Mouse (Mus musculus) kidney, postnatal 25 days (tissue): Measurements from ENCODE around the gene Map4k4.
A peak's percentile ranks its signal among the peaks of the same experiment; 100 is the strongest.

Source experiments
- DNase-seq, 2 experiments: peaks; one replicate each; pipeline ENCODE4 v3.0.0; 2021; ENCODE audit warnings: mixed read lengths in 2 of 2

Map4k4 gene

DNA sequence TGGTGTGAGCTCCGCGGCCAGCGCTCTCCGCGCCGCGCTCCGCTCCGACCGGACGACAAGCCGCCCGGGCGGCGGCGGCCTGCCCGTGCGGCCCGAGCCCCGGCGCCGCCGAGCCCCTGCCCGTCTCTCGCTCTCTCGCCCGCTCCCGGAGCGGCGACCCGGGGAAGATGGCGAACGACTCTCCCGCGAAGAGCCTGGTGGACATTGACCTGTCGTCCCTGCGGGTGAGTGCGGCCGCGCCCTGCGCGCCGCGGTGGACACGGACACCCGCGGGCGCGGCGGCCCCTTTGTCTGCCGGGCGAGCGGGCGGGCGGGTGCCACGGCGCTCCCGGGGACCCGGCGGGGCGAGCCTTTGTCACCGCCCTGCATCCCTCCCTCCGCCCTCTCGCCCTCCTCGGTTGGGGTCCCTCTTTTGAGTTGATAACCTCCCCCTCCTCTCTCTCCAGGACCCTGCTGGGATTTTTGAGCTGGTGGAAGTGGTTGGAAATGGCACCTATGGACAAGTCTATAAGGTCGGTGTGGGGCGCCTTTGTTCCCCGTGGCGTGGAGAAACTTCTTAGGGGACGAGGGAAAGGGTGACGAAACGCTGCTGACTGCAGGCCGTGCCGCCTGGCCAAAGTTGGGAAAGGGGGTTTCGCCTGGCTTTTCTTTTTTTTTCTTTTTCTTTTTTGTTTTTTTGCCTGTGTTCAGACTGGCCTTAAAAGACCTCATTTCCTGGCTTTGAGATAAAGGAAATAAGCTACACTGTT lies 524 bp downstream of the Map4k4 start:
- peak; percentile 32 to 57 for DNase-seq

DNA sequence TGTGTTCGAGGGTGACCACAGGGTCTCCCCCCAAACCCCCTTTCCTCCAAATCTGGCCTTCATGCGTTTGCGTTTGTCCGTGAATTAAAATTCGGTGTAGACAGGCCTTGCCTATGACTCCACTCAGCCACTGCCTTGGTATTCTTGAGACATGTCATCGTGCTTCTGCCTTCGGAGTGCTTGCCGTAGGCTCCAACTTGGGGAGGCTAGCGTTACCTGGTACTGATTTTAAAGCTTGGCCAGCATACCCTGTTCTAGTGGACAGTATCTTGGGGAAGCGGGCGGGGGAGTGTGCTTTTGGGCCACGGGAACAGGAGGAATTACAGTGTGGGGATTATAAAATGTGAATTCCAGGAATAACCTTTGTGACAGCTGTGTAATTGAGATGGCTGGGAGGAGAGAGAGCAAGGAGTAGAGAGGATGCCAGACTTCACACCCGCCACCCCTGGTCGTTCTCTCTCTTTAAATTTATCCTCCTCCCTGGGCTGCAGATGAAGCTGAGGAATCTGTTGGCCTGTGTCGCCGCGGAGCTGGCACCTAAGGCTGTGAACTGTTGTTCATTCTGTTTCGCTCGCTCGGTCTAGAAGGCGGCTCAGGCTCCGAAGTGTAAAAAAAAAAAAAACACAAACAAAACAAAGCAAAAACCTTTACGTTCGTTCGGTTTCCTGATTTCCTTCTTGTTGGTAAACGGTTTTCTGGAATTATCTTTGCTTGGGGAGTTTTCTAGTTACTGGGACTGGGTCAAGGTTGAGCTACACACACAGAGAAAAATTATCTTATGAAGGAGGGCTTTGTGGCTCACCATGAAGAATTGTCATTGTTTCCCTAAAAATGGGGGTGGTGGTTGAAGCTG lies 1.4 kb downstream of the Map4k4 start:
- DNase-seq: peak in 1 of 2 experiments; percentile 22

DNA sequence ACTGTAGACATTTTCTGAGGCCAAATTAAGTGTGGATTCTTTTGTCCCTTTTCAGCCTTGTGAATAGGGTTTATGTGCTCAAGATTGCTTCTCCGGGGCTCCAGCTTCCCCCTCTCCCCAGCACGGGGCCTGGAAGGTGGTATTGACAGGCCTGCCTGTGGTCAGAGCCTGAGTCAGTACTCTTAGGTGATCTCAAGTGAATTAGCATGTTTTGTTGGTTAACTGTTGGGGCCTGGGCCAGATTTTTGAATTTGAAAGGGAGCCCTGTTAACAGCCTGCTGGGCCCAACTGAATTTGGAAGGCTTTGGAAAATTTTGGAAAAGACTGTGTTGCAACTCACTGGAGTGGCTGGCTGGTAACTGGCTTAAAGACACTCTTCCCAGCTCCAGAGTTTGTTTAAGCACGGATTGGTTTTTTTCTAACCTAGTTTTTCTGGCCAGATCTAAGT lies 2.0 kb downstream of the Map4k4 start:
- no peak for DNase-seq

DNA sequence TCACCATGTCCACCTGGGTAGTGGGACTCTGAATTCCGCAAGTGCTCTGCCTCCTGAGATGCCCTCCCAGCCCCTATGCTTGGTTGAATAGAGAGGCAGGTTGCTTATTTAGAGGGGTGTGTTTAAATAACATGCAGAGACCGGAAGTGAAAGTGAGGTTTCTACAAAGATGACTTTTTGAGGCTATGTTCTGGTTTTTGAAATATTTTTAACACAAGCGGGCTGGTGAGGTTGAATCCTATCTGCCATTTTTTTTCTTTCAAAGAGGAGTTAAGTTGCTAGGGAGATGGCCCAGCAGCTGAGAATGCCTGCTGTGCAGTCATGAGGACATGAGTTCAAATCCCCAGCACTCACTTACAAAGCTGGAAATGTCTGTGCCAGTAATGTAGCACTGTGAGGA lies 4.0 kb downstream of the Map4k4 start:
- no peak for DNase-seq

DNA sequence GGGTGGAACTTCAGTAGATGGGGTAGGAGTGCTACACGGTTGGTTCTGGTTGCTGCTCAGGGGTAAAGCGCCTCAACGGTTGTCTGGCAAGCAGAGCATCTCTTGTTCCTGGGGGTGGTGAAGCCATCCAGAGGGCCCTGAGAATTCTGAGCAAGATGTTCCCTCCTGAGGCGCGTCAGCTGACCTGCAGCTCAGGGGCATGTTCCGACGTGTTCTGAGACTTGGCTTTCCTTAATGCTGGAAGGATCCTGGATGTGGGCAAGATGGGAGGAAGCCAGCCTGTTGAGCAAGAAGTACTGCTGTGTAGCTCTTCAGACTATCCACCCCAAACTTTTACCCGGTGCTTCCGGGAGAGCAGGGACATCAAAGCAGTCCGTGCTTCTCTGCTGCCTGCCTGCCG lies 6.2 kb downstream of the Map4k4 start:
- peak in 1 of 2 experiments; percentile 45 for DNase-seq

DNA sequence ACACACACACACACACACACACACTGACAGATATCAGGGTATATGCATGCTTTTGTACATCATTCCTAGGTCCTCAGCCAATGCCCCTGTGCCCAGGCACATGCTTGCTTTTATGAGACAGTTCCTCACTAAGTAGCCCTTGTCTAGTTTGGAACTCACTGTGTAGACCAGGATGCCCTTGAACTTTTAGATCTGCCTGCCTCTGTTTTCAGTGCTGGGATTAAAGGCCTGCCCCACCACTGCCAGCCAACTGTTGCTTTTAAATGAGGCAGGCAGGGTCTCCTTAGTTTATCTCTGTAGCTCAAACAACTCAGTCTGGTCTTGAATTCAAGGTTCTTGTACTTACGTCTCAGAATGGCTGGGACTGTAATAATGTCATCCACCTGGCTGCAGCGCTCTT lies 8.3 kb downstream of the Map4k4 start:
- DNase-seq: no peak

DNA sequence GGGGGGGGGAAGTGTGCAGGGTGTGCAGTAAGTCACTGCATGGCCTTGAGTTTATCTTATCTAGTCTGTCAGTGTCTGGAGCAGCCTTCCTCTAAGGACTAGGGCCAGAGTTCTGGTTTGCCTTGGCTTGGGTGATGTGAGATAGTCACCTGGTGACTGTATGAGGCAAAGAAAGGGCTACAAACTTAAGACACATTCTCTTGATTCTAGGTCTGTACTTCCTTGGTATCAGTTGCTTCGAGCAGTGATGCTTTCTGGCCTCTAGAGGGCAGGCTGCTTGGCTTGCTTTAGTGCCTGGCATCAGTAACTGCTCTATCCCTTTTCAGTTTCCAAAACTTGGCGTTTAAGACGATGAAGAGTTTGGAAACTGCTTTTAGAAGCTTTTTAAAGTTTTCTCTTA lies 10.7 kb downstream of the Map4k4 start:
- DNase-seq: peak; percentile 50 to 57

DNA sequence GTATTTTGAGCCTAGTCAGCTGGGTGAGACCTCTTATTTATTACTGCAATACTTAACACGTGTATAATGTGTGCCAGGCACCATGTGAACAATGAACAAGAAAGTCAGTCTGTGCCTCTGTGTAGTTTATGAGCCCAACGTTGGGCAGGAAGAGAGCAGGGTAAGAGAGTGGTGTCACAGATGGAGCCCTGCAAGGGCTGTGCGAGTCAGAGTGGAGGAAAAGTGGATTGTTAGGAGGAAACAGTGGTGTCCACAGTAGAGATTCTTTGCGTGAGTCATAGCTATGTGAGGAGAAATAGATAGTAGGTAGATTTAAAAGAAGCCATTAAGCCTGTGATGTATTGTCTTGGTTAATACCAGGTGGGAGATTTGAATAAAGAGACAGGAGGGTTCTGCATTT lies 12.5 kb downstream of the Map4k4 start:
- DNase-seq: no peak

DNA sequence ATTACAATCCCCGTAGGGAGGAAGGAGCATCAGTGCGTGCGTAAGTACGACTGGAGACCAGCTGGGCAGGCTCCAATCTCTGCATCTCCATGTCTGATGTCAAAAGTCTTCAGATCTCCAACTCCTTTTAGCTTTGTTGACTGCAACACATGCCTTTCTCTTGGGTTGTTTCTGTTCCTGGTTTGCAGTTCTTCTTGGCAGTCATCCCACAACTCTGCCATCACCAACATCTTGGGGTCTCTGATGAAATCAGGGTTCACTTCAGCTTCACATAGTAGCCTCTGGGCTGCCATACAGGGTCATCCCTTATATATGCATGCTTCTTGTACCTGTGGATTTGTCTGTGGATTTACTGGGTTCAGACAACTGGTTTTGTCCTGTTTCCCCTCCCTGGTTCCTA lies 15.4 kb downstream of the Map4k4 start:
- no peak for DNase-seq

DNA sequence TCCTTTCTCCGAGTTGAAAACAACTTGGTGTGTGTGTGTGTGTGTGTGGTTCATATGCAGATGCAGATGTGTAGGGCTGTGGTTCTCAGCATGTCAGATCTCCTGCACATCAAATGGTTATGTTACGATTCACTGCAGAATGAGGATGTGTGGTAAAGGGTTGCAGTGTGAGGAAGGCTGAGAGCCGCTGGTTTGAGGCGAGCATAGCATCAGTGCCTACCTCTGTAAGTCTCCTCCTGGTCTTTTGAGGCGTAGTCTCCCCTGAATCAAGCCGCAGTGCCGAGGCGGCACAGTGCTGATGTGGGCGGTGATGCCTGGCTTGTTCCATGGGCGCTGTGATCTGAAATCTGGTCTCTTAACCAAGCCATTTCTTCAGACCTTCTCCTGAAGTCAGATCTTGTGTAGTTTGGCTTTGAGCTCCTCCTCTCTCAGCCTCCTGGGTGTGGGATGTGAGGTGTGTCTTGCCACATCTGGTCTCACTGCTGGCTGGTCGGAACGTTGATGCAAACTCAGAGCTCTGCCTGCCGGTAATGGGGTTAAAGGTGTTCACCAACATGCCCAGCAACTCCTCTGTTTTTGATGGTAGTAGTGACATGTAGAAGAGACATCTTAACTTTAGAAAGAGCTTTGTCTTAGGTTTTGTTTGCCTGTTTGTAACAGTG lies 17.3 kb downstream of the Map4k4 start:
- DNase-seq: no peak

DNA sequence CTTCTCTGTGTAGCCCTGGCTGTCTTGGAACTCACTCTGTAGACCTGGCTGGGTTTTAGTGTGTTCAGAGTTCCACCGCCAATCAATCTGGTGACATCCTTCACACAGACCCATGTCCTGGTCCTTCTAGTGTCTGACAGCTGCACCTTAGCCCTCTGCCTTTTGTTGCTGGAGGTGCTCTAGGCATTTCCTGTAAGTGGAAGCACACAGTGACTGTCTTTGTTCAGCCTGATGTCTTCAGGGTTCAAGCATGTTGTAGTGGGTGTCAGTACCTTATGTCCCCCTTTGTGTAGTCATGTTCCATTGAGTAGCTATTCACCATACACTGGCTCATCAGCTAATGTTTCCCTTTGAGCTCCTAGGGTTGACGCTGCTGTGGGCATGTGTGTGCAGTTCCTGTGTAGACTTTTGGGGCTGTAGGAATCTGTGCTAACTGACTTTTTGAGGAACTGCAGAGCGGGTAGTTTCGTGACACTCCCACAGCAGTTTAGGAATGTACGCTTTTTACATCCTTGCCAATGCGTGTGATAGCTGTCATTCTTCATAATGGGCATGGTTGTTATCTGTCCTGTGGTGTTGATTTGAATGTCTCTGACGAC lies 17.9 kb downstream of the Map4k4 start:
- no peak for DNase-seq

DNA sequence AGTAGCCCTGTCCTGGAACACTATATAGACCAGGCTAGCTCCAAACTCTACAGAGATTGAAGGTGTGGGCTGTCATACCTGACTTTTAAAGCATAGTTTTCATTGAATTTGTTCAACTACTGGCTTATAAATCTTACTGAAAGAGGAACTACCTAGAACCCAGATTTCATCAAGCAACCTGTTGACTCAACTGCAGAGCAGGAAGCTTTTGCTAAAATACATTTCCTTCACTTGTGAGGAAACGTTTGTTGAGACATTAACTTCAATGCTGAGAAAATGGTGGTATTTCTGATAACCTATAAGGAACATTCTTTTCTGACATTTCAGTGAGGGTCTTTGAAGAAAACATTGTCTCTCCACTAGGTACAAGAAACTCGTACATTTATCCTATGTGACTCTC lies 19.9 kb downstream of the Map4k4 start:
- DNase-seq: no peak

DNA sequence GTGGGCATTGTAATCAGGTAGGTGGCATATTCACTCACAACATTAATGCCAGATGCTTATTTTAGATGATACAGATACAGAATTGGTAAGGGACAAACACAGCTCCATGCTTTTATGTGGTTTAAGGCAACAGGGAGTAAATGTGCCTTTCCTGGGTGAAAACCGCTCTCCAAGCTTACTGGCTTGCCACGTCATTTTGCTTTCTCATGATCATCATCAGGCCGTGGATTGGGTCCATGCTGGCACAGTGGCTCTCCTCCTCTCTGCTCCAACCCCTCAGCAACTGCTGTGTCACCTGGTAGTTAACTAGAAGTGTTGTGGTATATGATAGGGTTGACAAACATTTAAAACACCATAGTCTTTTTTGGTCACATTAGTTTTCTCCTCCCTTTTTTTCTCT lies 21.3 kb downstream of the Map4k4 start:
- DNase-seq: no peak

DNA sequence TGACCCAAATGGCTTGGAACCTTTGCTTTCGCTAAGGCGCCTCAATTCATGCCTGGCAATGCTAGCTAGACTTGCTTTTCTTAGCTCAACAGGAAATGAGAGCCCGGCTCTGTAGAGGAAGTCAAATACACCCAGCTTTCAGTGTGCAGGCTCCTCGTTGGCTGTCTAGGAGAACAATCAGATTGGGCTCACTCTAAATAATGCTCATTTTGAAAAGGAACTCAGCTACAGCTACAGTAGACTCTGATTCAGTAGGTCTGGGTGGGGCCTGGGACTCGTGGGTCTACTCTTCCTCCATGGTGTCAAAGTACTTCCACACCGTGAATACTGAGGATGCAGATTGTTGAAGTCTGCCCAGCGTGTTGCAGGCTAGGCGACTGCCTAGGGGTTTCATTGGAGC lies 22.0 kb downstream of the Map4k4 start:
- DNase-seq: peak; percentile 50 to 70

DNA sequence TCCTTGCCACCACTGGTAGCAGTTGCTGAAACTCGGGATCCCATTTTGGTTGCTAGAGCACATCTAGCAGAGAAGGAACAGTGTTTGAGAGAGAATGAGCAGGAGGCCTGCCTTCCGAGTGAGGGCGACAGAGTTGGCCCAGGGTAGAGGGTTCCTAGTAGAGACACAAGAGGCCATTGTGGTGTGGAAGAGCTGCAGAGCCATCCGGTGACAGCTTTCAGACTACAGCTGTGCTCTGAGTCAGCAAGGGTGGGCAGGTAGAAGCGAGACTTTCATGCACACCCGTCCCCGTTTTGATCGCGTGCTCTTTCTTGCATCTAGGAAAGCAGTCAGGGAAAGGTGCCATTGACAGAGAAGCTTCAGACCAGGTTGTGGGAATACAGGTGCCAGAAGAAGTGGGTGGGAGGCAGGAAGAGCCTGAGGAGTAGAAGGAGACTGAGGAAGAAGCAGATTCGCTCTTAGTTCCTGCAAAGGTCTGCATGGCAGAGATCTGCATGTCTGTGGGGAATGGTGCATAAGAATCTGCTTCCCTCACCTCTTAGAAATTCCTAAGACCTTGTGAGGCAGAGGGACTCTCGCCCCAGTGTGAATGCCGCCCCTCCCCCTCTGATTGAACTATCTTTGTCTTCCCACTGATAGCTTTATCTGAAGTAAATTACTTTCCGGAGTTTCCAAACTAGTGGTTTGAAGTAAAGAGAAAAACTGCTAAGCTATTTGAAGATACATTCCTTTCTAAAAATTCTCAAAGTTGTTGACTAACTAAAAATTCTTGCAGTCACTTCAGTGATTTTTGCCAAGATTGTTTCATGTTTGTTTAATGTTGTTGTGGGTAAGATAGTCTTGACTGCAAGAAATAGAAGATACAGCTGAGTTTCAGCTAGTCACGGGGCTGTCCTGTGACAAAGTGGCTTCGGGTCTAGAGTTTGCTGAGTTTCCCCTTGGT lies 23.0 kb downstream of the Map4k4 start:
- no peak for DNase-seq

DNA sequence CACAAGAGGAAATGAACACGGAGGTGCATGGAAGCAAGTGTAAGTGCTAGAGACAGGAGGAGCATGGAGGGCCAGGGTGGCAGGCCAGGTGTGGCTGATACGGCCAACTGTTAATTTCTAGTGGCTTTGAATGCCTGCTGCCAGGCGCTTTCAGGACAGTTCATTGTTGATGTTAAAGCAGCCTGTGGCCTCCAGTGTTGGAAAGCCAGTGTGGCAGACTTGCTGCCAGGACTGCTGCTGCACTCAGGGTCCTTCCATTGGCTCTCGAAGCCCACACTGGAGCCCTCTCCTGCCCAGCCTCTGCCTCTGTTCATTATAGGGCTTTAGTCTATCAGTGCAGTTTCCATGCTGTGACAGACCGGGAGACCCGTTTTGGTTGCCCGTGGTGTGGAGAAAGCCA lies 30.3 kb downstream of the Map4k4 start:
- DNase-seq: no peak

DNA sequence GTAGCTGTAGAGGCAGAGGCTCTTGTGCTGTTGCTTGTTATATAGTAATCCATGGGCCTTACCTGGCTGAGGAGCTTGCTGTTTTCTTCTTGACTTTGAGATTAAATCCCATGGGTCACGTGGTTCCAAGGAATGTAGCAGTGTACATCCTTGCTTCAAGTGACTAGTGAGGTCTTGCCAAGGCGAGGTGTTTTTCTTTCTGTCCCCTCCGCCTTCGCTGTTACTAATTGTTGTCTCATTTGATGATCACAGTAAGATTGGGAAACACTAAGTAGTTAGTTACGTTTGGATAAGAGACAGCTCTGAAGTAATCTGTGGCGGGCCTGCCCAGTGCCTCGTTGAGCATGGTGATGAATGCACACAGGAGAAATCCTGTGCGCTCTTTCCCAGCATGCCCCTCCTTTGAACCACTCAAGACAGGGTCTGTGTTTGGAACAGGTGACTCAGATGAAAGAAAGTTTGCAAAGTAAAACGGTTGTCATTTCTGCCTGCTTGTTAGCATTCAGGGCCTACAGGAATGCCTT lies 31.6 kb downstream of the Map4k4 start:
- DNase-seq: peak in 1 of 2 experiments; percentile 22

DNA sequence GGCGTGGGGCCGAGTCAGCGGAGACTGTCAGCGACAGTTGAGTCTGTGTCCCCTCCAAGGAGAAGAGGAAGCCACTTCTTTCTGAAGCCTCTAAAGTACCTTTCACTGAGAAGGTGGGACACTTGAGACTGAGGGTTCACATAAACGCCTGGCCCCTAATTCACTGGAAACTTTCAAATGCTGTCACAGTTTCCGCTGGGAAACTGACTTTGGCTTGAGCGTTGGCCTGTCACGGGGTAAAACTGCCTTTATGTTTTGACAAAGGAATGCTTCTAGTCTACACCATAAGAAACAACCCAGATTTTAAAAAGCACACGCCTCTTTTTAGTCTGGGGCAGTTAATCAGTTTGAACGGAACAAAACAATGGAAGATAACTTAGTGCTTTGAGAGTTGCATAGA lies 32.2 kb downstream of the Map4k4 start:
- peak in 1 of 2 experiments; percentile 34 for DNase-seq

DNA sequence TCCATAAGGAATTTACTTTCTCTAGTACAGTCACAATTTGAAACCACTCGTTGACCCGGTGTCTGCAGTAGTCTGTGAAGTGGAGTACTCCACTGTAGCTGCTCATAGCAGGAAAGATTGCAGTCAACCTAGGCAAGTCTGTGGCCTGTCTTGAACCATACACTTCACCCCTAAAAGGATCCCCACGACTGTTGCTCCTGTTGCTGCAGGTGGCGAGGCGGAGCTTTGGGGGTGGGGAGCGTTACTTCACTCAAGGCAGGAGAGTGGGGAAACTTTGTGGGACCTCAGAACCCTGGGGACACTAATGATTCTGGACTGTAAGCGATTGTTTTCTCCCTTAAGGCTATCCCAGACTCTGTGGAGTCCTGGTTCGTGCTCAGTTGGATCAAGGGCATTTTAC lies 34.2 kb downstream of the Map4k4 start:
- peak in 1 of 2 experiments; percentile 23 for DNase-seq

DNA sequence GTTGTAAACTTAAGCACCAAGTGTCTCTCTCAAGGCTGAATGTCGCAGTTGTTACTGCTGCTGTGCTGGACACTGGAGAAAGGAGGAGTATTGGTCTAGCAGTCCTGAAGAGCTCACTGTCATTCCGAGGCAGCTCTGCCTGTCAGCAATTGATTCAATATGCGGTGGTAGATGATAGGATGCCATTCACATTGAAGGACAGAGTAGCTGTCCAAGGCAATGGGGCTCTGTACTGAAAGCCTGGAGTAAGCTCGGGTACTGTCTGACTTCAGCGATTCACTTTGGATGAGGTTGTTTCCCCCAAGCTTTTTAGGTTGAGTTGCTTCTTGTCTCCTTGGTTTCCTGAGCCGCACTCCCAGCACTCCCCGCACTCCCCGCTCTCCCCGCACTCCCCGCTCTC lies 34.9 kb downstream of the Map4k4 start:
- peak in 1 of 2 experiments; percentile 6 for DNase-seq

DNA sequence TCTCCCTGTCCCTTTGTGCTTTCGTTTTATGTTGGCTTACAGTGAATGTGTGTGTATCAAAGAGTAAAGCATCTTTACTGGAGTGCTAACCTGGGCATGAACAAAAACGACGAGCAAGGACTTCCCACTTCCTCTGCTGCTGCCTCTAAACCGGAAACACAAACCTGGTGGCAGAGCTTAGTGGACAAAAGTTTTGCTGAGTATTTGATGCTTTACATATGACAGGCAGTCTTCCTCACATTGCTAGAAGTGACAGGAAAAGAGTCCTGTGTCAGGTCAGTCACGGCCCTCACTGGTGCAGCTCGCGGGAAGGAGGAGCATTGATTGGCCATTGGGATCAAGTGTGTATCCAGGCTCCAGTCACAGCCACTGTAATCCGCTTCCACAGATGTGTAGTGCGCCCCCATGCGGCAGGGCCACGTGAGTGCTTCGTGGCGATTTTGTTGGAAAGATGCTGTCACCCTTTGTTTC lies 35.7 kb downstream of the Map4k4 start:
- peak; percentile 90 to 92 for DNase-seq

DNA sequence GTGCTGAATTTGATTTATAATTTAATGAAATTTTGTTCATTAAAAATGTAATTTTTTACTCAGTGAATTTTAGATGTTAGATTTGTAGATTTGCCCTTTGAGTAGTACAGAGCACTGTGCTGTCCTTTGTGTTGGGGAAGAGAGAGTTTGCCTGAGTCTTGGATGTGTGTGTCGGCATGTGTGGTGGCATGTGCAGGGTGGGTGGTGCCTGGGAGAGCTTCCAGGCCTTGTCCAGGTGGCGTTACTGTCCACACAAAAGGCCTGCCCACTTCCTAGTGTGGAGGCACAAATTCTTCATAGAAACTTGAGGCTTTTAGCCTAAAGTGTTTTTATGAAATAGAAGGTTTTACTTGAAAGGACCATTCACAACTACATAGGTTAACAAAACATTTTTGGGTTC lies 36.2 kb downstream of the Map4k4 start:
- peak in 1 of 2 experiments; percentile 40 for DNase-seq
